Mouse (Mus musculus) splenic B cell, adult 2 months (primary cell): ENCODE measurements around the gene Hspbp1.

Experiments
- DNase-seq: peaks from one replicate; pipeline ENCODE4 v3.0.0-alpha.2; 2011; ENCODE audit warnings: low read depth, low spot score
- H3K27me3 ChIP-seq: 2 replicates; pipeline ENCODE4 v1.6.1; 2012; ENCODE audit warnings: mild to moderate bottlenecking, low read length, moderate library complexity, mixed read lengths; ENCODE audit not compliant: control insufficient read depth, poor library complexity, insufficient read depth, severe bottlenecking
- H3K36me3 ChIP-seq: 2 replicates; pipeline ENCODE4 v1.6.1; 2012; ENCODE audit warnings: mild to moderate bottlenecking, low read length, moderate library complexity, mixed read lengths; ENCODE audit not compliant: control insufficient read depth, poor library complexity, insufficient read depth, severe bottlenecking

Hspbp1 gene

GRCm38 (mm10) chr7:4657521-4658127 lies 27.2 kb downstream of the Hspbp1 start:
- no peaks in the 10 kb centered on the region for H3K36me3 ChIP-seq
- no peaks in the 10 kb centered on the region for H3K27me3 ChIP-seq
- DNase-seq: no peak

GRCm38 (mm10) chr7:4656818-4657217 lies 28.1 kb downstream of the Hspbp1 start:
- DNase-seq: no peak
- Histone ChIP-seq H3K27me3 (no peaks in the 10 kb centered on the region), H3K36me3 (no peaks in the 10 kb centered on the region)

GRCm38 (mm10) chr7:4655916-4656315 lies 29.0 kb downstream of the Hspbp1 start:
- Histone ChIP-seq H3K27me3 (no peaks in the 10 kb centered on the region), H3K36me3 (no peaks in the 10 kb centered on the region)
- DNase-seq: peak; percentile 38

- DNase-seq: no peak
- Histone ChIP-seq H3K27me3 (no peaks in the 10 kb centered on the region), H3K36me3 (no peaks in the 10 kb centered on the region)
These were observed 29.5 kb downstream of the Hspbp1 start for GRCm38 (mm10) chr7:4655393-4655792.

DNA sequence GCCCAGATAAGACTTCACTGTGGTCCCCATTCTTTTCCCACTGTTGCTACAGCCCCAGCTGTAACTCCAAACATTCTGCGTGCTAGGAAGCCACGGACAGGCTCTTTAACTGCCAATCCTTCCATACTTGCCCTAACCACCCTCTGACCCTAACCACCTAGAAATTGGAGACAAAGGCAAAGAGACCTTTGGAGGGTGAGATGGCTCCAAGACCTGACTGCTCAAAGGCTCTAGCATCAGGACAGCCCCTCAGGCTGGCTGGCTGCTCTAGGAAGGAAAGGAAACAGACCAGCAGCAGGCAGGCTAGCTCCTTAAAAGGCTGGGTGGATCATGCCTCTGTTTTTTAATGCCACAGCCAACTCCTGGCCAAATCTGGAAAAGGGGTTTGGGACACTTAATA lies 30.6 kb downstream of the Hspbp1 start:
- Histone ChIP-seq H3K27me3 (no peaks in the 10 kb centered on the region), H3K36me3 (no peaks in the 10 kb centered on the region)
- DNase-seq: no peak

DNA sequence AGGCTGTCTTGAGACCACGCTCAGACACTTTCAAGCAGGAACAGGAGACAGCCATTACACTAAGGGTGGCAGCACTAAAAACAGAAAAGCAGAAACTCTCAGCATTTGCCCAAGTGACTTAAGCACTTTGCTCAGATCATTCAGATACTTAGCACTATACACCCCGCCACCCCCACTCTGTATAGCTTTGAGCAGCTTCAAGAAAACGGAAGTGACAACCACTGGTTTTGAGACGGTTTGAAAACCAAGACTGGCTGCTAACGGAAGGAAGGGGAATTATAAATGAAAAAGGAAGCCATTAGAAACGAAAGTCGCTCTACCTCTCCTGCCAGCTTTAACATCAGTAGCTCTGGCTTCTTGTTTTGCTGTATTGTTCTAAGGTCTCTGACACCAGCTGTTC lies 31.1 kb downstream of the Hspbp1 start:
- no peaks in the 10 kb centered on the region for H3K36me3 ChIP-seq
- peak; percentile 92 for DNase-seq
- H3K27me3 ChIP-seq: no peaks in the 10 kb centered on the region

DNA sequence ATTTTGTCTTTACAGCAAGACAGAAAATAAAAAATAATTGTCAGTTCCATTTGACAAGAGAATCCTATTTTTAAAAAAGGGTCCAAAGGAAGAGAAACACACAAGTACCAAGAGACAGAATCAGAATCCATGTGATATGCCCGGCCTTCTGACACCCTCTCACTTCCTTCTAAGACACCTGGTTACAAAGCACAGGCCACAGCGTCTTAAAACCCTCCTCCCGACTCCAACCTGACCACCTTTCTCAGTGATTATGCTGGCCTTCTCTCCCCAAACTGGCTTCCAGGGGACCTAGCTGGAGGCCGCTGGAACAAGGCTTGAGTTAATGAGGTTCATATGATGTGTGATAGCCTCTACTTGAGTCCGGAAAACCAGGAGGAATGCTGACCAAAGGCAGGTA lies 31.5 kb downstream of the Hspbp1 start:
- DNase-seq: peak; percentile 60
- H3K36me3 ChIP-seq: no peaks in the 10 kb centered on the region
- no peaks in the 10 kb centered on the region for H3K27me3 ChIP-seq

- H3K27me3 ChIP-seq: no peaks in the 10 kb centered on the region
- DNase-seq: peak; percentile 29
- no peaks in the 10 kb centered on the region for H3K36me3 ChIP-seq
These were observed 32.1 kb downstream of the Hspbp1 start for GRCm38 (mm10) chr7:4652726-4653125.

DNA sequence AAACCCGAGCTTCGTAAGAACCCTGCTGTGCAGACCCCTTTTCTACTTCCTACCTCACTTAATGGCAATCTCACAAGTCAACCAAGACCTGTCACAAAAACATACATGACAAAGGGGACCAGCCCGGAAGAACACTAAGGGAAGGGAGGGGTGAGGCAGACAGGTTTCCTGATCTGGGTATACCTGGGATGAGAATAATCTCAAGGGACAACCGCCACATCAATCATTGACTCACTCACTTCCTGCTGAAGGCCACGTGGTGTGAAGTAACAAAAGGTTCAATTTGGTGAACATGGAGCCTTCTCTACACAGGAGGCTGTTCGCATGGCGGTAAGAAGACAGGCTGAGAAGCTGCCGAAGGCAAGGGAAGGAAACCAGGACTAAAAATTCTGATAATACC lies 33.3 kb downstream of the Hspbp1 start:
- Histone ChIP-seq H3K36me3 (peaks cover 2% of the 10 kb centered on the region), H3K27me3 (no peaks in the 10 kb centered on the region)
- peak; percentile 64 for DNase-seq

DNA sequence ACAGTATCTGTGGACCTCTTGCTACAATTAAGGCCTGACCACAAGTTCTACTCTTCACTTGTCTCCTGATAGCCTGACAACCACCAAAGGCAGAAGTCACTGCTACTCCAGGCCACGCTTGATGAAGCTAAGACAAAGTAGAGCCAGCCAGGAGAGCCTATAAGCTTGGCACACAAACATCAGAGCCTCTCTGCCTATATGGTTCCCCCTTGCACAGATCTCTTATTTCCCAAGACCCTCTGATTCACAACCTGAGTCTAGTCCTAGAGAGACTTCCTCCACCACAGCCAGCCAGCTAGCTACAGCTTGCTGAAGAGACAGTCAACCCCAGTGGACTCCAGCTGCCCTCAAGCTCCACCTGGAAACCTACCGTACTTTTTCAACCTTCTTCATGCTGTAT lies 36.9 kb downstream of the Hspbp1 start:
- no peaks in the 10 kb centered on the region for H3K27me3 ChIP-seq
- DNase-seq: peak; percentile 26
- H3K36me3 ChIP-seq: peaks cover 2% of the 10 kb centered on the region

- peak; percentile 82 for DNase-seq
- H3K27me3 ChIP-seq: no peaks in the 10 kb centered on the region
- peaks cover 4% of the 10 kb centered on the region for H3K36me3 ChIP-seq
These were observed 37.6 kb downstream of the Hspbp1 start for GRCm38 (mm10) chr7:4647291-4647690.

DNA sequence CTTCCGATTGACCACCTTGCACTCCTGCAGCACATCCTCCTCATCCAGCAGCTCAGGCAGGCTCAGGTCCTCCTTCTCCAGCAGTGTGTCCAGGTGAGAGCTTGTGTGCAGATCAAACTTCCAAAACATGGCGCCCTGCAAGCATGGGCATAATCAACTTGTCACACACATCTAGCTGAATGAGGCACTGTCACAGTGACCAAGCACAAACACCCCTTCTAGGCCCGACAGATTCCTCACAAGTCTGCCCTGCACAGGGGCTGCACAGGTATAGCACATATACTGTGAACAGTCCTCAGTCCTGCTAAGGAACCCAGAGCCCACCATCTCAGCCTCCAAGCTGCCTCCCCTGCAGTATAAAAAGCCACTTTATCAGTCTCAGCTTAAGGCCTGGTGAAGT lies 38.1 kb downstream of the Hspbp1 start:
- Histone ChIP-seq H3K27me3 (no peaks in the 10 kb centered on the region), H3K36me3 (peaks cover 8% of the 10 kb centered on the region)
- no peak for DNase-seq

DNA sequence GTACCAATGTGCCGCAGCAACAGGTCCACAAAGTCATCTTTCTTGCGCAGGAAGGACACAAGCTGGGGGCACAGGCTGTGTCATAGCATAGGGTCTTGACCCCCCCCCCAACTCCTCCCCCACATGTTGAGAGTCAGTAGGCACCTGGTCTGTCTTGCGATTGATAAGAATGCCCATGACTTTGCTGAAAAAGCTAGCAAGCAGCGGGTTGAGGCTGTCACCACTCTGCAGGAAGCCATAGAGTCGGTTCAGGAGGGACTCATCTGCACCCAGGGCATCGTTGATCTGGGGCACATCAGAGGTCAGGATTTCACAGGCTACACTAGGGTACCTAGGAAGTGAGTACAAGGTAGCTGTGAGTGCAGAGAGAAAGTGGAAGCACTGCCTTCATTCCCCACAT lies 41.6 kb downstream of the Hspbp1 start:
- no peak for DNase-seq

DNA sequence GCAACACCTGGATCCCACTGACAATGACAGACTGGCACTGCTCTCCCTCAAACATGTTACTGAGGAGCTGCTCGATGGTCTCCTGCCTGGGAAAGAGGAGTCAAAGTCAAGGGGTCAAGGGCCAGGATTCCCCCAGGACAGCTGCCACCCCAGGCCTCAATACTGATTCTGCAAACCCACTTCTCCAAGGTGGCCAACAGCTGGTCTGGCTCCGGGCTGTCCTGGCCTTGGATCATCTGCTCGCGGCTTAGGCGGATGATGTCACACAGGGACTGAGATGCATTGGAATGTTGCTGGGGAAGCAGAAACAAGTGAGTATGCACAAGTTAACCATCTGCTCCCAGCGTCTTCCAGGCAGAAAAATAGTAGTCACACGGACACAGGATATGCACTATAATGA lies 42.9 kb downstream of the Hspbp1 start:
- no peak for DNase-seq
- Histone ChIP-seq H3K36me3 (peaks cover 29% of the 10 kb centered on the region), H3K27me3 (no peaks in the 10 kb centered on the region)

More for the DNA sequence above, 41.6 kb downstream of the Hspbp1 start:
- peaks cover 21% of the 10 kb centered on the region for H3K36me3 ChIP-seq
- H3K27me3 ChIP-seq: no peaks in the 10 kb centered on the region

- H3K27me3 ChIP-seq: no peaks in the 10 kb centered on the region
- DNase-seq: no peak
- peaks cover 27% of the 10 kb centered on the region for H3K36me3 ChIP-seq
These were observed 43.7 kb downstream of the Hspbp1 start for GRCm38 (mm10) chr7:4641155-4641554.

DNA sequence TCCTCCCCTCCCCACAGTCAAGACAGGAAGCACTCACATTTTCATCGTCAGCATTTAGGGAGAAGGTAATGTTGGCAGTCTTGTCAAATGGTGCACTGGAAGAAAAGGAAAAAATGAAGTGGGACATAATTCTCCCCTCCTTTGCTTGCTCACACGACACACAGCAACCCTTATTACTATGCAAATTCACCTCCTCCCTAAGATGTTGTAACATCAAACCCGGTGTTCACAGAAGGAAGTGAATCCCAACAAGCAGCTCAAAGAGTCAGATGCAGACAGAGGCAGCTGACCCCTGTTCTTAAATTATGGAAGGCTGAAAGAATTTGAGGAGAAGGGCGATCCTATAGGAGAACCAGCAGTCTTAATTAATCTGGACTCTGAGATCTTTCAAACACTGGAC lies 48.7 kb downstream of the Hspbp1 start:
- Histone ChIP-seq H3K27me3 (no peaks in the 10 kb centered on the region), H3K36me3 (peaks cover 43% of the 10 kb centered on the region)
- DNase-seq: no peak
